Mouse (Mus musculus) monocyte, adult 2 months (primary cell): ENCODE data around the gene Serpina10.
"Not testable (repeated sequence)": the region's sequence is repeated elsewhere in the genome, so short reads cannot be mapped to it uniquely, and the experiment has no call there.

ENCODE experiments used
- DNase-seq, 2 experiments: peaks; one replicate each; pipeline ENCODE4 v3.0.0; 2022; ENCODE audit warnings: low spot score in 2 of 2, low read depth in 1 of 2

Serpina10 gene

GRCm38 (mm10) chr12:103615734-103616133, 15.5 kb downstream of the Serpina10 start:
- no peak for DNase-seq

GRCm38 (mm10) chr12:103615141-103615540, 16.1 kb downstream of the Serpina10 start:
- no peak for DNase-seq

GRCm38 (mm10) chr12:103601839-103602238, 29.4 kb downstream of the Serpina10 start:
- DNase-seq: no peak

GRCm38 (mm10) chr12:103600364-103600763, 30.9 kb downstream of the Serpina10 start:
- no peak for DNase-seq

GRCm38 (mm10) chr12:103598411-103598810, 32.8 kb downstream of the Serpina10 start:
- no peak for DNase-seq

- DNase-seq: no peak
These were observed 47.5 kb downstream of the Serpina10 start for GRCm38 (mm10) chr12:103583771-103584170.

GRCm38 (mm10) chr12:103578148-103578547, 53.1 kb downstream of the Serpina10 start:
- not testable (repeated sequence) for DNase-seq

GRCm38 (mm10) chr12:103569690-103570089, 61.6 kb downstream of the Serpina10 start:
- DNase-seq: no peak

- DNase-seq: no peak
These were observed 64.1 kb downstream of the Serpina10 start for GRCm38 (mm10) chr12:103567129-103567528.

- no peak for DNase-seq
These were observed 66.1 kb downstream of the Serpina10 start for GRCm38 (mm10) chr12:103565151-103565550.
